Mouse (Mus musculus): Measurements from ENCODE around the gene Tradd. TPM values are rescaled to one million over a fixed set of nuclear protein-coding genes. Genes with fewer than 3 reads are reported as not detected.

Tradd gene
- total RNA-seq, 1 experiment from 2014 or later: 20.2 TPM

DNA sequence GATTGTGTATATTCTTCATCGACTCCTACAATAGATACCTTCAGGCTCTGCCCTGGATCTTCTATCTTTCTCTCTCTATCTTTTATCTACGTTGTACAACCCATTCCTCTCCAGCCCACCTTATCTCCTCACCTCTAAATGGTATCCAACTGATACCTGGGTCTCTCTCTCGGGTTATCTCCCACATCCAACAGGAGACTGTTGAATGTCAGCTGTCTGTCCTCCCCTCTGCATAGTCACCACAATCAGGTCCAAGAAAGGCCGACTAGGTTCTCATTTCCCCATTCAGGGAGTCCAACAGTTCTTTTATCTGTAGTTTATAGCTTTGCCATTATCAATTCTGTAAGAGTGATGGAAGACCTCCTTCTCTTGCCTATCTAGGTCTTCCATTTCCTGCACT is 17.8 kb upstream of the Tradd start:
- ATAC-seq (replicated peaks in 1 of 2; ENCODE audit: insufficient read depth in 1 of 2, low FRiP score in 2 of 2, low TSS enrichment in 1 of 2, low read depth in 1 of 2, poor library complexity in 2 of 2, severe bottlenecking in 2 of 2): no peak

DNA sequence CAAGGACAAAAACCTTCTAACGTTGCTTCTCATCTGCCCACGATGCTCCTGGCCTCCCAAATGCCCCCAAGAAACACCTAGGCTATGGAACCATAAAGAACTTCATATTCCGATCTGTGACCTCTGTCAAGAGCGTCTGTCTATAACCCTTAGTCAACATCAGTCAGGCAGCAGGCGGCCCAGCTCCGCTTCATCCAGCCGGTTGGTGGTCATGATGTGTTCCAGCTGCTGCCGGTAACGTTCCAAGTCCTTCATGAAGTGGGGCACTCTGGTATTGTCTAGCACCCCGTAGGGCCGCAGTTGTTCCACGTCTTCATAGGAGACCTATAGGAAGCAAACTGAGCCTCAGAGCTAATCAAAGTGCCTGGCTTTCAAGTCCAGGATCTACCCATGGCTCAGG is 17.4 kb upstream of the Tradd start:
- ATAC-seq (replicated peaks in 1 of 2; ENCODE audit: insufficient read depth in 1 of 2, low FRiP score in 2 of 2, low TSS enrichment in 1 of 2, low read depth in 1 of 2, poor library complexity in 2 of 2, severe bottlenecking in 2 of 2): no peak

DNA sequence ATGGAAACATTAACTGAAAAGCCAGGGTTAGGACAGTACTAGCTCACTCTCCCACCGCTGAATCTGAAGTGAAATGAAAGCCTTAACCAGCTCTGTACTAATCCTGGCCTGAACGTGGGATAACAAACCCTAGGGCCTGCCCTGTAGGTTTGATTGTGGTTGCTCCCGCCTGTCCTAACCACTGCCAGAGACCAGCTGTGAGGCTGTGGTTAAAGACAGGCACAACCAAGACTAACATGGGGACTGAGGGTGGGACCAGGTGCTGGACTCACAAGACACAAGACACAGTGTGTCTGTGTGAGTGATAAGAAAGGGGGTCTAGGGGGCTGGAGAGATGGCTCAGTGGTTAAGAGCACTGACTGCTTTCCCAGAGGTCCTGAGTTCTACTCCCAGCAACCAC is 16.2 kb upstream of the Tradd start:
- no peak for ATAC-seq (replicated peaks in 1 of 2; ENCODE audit: insufficient read depth in 1 of 2, low FRiP score in 2 of 2, low TSS enrichment in 1 of 2, low read depth in 1 of 2, poor library complexity in 2 of 2, severe bottlenecking in 2 of 2)

DNA sequence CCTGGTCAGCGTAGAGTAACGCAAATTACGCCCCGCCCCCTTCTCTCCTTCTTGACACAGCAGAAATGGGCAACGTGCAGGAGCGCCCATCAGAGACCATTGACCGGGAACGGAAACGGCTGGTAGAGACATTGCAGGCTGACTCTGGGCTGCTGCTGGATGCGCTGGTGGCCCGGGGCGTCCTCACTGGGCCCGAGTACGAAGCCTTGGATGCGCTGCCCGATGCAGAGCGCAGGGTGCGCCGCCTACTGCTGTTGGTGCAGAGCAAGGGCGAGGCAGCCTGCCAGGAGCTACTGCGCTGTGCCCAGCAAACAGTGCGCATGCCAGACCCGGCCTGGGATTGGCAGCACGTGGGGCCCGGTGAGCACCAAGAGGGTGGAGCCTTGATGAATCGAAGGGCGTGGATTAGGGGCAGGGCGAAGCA is 14.5 kb upstream of the Tradd start:
- peak; percentile 51 to 76 for ATAC-seq (replicated peaks in 1 of 2; ENCODE audit: insufficient read depth in 1 of 2, low FRiP score in 2 of 2, low TSS enrichment in 1 of 2, low read depth in 1 of 2, poor library complexity in 2 of 2, severe bottlenecking in 2 of 2)

DNA sequence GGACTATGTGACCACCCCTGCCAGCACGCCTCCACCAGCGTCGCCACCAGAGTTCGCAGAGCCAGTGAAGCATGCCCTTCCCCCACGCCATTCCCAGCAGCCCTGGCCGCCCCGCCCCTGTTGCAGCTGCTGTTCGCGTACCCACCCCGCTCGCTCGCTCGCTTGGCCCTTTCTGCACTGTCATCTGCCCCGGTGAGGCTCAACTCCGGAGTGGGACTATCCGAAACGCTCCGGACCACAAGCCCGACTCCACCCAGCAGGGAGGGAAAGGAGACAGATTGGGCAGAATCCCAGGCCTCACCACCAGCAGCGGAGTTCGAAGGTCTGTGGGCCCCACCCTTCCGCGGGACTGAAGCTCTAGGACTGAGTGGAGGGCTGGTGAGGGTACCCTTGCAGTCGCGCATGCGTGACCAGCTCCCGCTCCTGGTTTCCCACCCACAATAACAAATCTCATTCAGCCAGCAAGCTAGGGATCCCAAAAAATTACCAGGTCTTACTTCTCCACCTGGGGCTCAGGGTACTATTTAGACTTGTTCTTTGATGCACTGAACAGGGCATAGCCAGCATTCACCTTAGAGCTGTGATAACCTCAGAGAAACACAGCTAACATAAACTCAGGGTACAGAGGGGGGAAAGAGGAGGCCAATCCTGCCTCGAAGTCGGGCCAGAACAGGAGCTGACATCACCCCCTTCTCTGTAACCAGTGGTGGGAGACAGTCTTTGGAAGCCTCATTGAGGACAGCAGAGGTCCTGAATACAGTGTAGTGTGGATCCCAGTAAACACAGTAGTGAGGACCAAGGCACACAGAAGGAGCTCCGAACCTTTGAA is 12.1 kb upstream of the Tradd start:
- ATAC-seq (replicated peaks in 1 of 2; ENCODE audit: insufficient read depth in 1 of 2, low FRiP score in 2 of 2, low TSS enrichment in 1 of 2, low read depth in 1 of 2, poor library complexity in 2 of 2, severe bottlenecking in 2 of 2): peak; percentile 54 to 65

DNA sequence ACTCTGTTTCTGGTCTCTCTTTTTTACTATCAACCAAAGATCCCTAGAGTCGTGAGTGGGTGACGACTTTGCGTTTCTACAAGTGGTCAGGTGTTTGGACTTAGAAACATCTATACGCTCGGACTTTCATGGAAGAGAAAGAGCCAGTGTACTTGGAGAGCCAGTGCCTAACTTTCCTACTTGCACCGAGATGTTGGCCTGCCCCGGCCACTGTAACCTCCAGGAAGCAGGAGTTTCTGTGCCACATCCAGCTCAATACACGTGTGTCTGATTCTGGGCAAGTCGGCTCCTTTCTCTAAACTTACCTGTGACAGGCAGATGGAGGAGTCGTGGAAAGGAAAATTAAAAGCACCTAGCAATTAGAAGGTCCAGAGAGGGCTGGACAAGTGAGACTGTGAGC is 11.4 kb upstream of the Tradd start, which contains the start of gene Nol3:
TSS of gene Nol3 (plus strand) at position 301 of the 400 bp plus-strand sequence.
- ATAC-seq (replicated peaks in 1 of 2; ENCODE audit: insufficient read depth in 1 of 2, low FRiP score in 2 of 2, low TSS enrichment in 1 of 2, low read depth in 1 of 2, poor library complexity in 2 of 2, severe bottlenecking in 2 of 2): no peak

DNA sequence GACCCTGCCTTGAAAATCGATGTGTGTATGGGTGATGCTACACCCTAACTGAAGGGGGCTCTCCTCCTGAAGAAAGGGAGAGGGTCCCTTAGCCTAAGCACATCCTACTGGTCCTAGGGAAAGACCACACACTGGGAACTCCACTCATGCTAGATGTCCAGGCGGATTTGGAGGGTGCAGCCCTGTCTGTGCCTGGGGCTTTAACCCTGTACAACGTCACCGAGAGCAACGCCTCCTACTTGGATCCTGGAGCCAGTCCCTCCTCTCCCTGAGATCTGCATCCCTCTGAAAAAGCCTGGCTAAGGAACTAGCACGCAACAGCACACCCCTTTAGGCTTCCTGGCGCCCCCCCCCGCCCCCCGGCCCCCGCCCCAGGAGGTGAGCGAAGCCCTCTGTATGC is 11.0 kb upstream of the Tradd start:
- ATAC-seq (replicated peaks in 1 of 2; ENCODE audit: insufficient read depth in 1 of 2, low FRiP score in 2 of 2, low TSS enrichment in 1 of 2, low read depth in 1 of 2, poor library complexity in 2 of 2, severe bottlenecking in 2 of 2): no peak

DNA sequence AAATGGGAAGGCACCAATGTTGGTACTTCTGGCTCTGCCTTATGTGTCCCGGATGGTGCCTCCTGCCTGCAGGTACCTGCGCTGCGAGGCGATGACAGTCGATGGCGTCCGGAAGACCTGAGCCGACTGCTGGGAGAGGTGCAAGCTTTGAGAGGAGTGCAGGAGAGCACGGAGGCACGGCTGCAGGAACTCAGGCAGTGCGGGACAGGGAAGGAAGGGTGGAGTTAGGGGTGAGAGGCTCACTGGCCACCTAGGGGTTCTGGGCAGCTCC is 6.4 kb upstream of the Tradd start:
- ATAC-seq (replicated peaks in 1 of 2; ENCODE audit: insufficient read depth in 1 of 2, low FRiP score in 2 of 2, low TSS enrichment in 1 of 2, low read depth in 1 of 2, poor library complexity in 2 of 2, severe bottlenecking in 2 of 2): no peak

DNA sequence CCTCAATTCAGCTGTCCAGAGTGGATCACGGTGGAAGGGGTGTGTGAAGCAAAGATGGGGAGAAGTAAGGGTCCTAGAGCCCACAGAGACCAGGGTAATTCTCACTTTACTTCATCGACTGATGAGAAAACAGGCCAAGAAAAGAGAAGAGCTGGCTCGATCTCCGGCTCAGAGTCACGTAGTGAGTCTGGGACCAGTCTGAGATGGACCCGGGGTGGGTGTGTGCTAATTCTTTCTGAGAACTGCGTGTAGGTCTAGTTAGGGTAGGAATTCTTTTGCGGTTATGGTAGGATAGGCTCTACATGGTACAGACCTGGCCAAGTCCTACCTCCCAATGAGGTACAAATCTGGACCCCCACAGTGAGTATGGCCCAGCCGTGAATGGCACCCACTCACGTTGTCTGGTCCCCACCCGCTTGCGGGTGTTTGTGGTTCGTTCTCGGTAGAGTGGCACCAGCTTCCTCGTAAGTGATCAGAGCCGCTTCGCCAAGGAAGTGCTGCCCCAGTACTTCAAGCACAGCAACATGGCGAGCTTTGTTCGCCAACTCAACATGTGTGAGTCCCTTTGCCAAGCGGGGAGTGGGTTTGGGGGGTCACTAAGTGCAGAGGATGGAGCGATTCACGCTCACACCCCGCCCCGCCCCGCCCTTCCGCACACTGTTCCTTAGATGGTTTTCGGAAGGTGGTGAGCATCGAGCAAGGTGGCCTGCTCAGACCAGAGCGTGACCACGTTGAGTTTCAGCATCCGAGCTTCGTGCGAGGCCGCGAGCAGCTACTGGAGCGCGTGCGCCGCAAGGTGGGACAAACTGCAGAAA is 5.9 kb upstream of the Tradd start:
- ATAC-seq (replicated peaks in 1 of 2; ENCODE audit: insufficient read depth in 1 of 2, low FRiP score in 2 of 2, low TSS enrichment in 1 of 2, low read depth in 1 of 2, poor library complexity in 2 of 2, severe bottlenecking in 2 of 2): no peak

DNA sequence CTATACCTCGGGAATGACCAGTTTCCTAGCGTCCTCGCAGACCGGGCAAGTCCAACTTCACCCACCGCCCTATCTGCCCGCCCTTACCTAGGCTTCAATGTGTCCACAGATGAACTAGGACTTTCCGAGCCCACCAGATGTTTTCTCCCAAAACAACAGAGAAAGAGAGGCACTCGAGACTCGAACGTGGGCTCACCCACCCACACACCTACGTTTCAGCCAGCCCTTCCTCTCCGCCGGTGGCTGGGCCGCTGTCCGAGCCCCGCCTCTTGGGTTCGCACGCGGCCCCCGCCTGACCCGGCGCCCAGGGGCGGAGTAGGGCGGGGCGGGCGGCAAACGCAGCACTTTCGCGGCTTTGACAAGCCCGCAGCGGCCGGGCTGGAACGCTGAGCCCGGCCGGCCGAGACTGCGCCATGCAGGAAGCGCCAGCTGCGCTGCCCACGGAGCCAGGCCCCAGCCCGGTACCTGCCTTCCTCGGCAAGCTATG is 5.1 kb upstream of the Tradd start, which contains the start of gene Hsf4:
TSS of gene Hsf4 (plus strand) at position 341 of the 487 bp plus-strand sequence.
- no peak for ATAC-seq (replicated peaks in 1 of 2; ENCODE audit: insufficient read depth in 1 of 2, low FRiP score in 2 of 2, low TSS enrichment in 1 of 2, low read depth in 1 of 2, poor library complexity in 2 of 2, severe bottlenecking in 2 of 2)

DNA sequence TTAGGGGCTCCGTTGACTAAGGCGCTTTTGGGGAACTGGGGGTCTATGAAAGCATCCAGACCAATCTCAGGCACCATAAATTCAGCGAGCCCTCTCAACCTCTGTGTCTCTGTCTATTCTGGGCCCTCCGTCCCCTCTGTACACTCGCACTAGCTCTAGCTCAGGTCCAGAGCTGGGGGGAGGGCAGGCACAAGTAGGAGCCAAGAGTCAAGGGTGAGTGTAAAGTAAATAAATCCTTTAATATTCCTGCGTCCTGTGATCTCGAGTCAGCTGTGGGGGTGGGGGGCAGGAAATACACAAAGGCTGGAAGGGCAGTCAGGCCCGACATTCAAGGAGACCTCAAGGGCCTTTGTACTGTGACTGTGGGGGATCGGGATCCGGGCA is 4.7 kb upstream of the Tradd start:
- no peak for ATAC-seq (replicated peaks in 1 of 2; ENCODE audit: insufficient read depth in 1 of 2, low FRiP score in 2 of 2, low TSS enrichment in 1 of 2, low read depth in 1 of 2, poor library complexity in 2 of 2, severe bottlenecking in 2 of 2)

DNA sequence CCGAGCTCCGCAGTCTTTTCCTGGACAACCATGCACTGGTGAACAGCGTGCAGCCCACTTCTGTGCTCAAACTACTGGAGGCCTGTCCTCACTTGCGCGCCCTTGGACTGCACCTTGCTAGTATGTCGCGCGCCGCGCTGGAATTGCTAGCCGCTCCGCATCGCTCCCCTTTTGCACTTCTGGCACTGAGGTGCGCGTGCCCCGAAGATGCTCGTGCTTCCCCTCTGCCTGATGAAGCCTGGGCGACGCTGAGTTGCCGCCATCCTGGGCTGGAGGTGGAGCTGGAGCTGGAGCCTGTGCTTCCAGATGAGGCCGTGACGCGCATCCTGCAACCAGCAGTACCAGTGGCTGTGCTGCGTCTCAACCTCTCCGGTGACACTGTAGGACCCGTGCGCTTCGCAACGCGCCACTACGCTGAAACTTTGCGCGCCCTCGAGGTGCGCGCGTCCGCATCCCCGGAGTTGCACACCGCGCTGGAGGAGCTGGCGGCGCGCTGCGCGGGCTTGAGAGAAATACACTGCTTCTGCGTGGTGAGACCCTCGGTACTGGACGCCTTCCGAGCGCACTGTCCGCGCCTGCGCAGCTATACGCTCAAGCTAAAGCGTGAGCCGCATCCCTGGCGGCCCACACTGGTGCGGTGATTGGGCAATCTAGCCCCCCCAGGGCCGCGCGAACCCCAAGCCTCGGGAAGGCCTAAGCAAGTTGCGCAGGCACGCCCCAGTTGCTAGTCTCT is 4.1 kb upstream of the Tradd start:
- no peak for ATAC-seq (replicated peaks in 1 of 2; ENCODE audit: insufficient read depth in 1 of 2, low FRiP score in 2 of 2, low TSS enrichment in 1 of 2, low read depth in 1 of 2, poor library complexity in 2 of 2, severe bottlenecking in 2 of 2)

DNA sequence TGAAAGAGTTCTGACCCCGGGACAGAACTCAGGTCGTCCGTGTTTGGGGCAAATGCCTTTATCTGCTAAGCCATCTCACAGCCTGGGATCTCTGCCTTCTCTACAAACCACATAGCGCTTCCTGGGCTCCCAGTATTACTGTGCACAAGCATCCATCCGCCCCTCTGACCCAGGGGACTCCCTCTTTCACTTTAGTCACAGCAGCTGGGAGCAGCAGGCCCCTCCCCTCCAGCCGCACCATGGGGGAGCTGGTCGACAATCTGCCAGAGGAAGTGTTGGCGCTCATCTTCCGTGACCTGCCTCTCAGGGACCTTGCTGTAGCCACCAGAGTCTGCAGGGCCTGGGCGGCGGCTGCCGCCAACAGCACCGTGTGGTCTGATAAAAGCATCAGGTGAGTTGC is 2.4 kb upstream of the Tradd start:
- ATAC-seq (replicated peaks in 1 of 2; ENCODE audit: insufficient read depth in 1 of 2, low FRiP score in 2 of 2, low TSS enrichment in 1 of 2, low read depth in 1 of 2, poor library complexity in 2 of 2, severe bottlenecking in 2 of 2): no peak

DNA sequence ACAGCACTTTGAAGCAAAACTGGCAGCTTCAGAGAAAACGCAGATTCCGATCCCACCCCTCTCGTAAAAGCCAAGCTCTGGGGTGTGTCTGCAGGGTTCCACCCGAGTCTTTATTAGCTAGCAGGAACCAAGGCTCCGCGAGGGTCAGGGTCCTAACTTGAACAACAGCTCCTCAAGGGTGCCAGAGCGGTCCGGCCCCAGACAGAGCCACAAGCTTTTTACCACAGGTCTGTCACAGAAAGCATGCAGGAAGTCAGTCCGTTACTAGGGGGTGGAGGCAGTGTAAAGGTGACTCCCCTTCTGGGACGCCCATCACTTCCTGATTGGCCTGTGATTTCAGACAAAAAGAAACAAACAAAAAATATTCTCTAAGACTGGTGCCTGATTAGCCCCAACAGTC is 719 bp upstream of the Tradd start:
- peak; percentile 65 to 80 for ATAC-seq (replicated peaks in 1 of 2; ENCODE audit: insufficient read depth in 1 of 2, low FRiP score in 2 of 2, low TSS enrichment in 1 of 2, low read depth in 1 of 2, poor library complexity in 2 of 2, severe bottlenecking in 2 of 2)

DNA sequence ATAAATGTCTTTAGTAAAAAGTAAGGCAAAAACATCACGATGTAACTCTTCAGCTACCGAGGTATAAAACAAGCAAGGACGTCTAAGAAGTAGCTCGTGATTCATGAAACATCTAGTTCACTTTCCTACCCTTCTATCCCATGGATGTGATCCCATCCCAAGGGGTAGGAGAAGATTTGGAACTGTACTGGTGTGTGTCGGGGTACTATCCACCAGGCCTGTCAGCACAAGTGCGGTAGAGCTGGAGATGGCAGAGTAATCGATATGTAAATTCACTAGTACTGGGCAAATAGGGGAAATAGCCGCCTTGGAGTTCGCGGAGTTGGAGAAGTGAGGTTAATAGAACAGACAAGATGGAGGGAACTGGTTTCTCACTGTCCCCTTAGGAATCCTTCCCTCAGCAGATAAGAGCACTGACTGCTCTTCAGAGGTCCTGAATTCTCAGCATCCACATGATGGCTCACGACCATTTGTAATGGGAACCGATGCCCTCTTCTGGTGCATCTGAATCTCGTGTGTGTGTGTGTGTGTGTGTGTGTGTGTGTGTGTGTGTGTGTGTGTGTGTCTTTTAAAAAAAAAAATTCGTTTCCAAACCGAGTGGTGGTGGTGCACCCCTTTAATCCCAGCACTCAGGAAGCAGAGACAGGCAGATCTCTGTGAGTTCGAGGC is 1.0 kb downstream of the Tradd start:
- ATAC-seq (replicated peaks in 1 of 2; ENCODE audit: insufficient read depth in 1 of 2, low FRiP score in 2 of 2, low TSS enrichment in 1 of 2, low read depth in 1 of 2, poor library complexity in 2 of 2, severe bottlenecking in 2 of 2): no peak

DNA sequence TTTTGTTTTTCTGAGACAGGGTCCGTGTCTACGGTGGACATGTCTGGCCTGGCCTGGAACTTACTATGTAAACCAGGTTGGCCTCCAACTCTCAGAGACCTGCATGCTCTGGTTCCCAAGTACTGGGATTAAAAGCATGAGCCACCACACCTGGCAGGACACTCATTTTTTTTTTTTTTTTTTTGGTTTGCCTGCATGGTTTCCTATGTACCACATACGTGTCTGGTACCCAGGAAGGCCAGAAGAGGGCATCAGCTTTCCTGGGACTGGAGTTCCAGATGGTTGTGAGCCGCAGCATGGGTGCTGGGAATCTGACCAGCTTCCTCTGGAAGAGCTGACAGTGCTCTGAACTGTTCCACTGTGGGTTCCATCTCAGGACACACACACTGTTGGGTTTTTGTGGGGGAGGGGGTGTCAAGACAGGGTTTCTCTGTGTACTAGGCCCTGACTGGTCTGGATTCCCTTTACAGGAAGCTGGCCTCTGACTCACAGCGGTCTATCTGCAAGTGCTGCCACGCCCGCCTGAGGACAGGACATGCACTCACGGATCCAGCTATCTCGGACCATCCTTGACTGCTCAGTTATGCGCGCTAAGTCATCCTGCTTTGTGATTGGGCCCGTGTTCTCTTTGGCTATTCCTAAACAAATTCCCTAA is 3.0 kb downstream of the Tradd start:
- no peak for ATAC-seq (replicated peaks in 1 of 2; ENCODE audit: insufficient read depth in 1 of 2, low FRiP score in 2 of 2, low TSS enrichment in 1 of 2, low read depth in 1 of 2, poor library complexity in 2 of 2, severe bottlenecking in 2 of 2)
